Mouse (Mus musculus): ENCODE measurements at regions not wholly inside any gene's neighbourhood (a gene's known extent, or its start where the extent isn't known, plus 50 kb on each side); places are given as distances from the start of the nearest gene placed in this dataset.

DNA sequence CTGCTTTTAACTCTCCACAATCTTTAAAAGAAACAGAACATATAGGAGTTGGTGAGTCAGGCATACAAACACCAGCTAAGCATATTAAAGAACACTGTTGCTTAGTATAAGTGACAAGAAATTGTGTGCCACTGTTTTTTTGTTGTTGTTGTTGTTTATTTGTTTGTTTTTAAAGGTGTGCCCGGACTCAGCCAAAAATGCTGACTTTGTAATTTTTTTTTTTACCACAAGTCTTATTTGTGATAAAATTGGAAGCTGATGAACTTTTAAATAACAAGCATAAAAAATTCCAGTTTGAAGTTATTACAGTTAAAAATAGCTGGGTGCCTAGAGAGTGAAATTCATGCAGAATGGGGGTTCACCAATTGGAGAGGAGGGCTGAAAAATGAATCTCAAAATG lies 363.0 kb upstream of the Zic4 start:
- TF ChIP-seq MYOD1 (IDR thresholded peaks at IDR 0.05; ENCODE audit: control insufficient read depth, insufficient read length, low read depth) (no peak), USF1 (IDR thresholded peaks at IDR 0.05; ENCODE audit: low read depth) (no peak), MAX (IDR thresholded peaks at IDR 0.05) (no peak)
- no peaks in the 10 kb centered on the region for H3K79me3 ChIP-seq (ENCODE audit: low read depth)
- no peaks in the 10 kb centered on the region for H3K36me3 ChIP-seq (ENCODE audit: control insufficient read depth, insufficient read depth)
- no peaks in the 10 kb centered on the region for H3K27me3 ChIP-seq (ENCODE audit: control insufficient read depth, insufficient read depth, insufficient read length)
- no peak overlapping the region for H3K4me3 ChIP-seq (ENCODE audit: insufficient read depth, poor library complexity, severe bottlenecking)
- H3K79me2 ChIP-seq (ENCODE audit: control insufficient read depth, insufficient read depth), result no peaks in the 10 kb centered on the region
- H3ac ChIP-seq (ENCODE audit: control insufficient read depth, insufficient read length, low read depth), result no peak overlapping the region

GRCm38 (mm10) chr9:91004214-91004613 lies 358.0 kb upstream of the Zic4 start:
- TF ChIP-seq CEBPB (IDR thresholded peaks at IDR 0.05; ENCODE audit: low read depth) (no peak), MAX (IDR thresholded peaks at IDR 0.05) (no peak), CTCF (IDR thresholded peaks at IDR 0.05; ENCODE audit: control insufficient read depth, insufficient read depth, insufficient read length) (no peak), MYOD1 (IDR thresholded peaks at IDR 0.05; ENCODE audit: control insufficient read depth, insufficient read length, low read depth) (no peak), USF1 (IDR thresholded peaks at IDR 0.05; ENCODE audit: low read depth) (no peak), FOSL1 (IDR thresholded peaks at IDR 0.05; ENCODE audit: insufficient read depth, low read length, poor library complexity, severe bottlenecking) (no peak), MYOG (IDR thresholded peaks at IDR 0.05; ENCODE audit: control insufficient read depth, extremely low read depth, insufficient read length) (no peak)
- Histone ChIP-seq H3K79me3 (ENCODE audit: low read depth) (no peaks in the 10 kb centered on the region), H3K79me2 (ENCODE audit: control insufficient read depth, insufficient read depth) (no peaks in the 10 kb centered on the region), H3ac (ENCODE audit: control insufficient read depth, insufficient read length, low read depth) (no peak overlapping the region), H3K27me3 (ENCODE audit: control insufficient read depth, insufficient read depth, insufficient read length) (no peaks in the 10 kb centered on the region), H3K4me3 (ENCODE audit: insufficient read depth, poor library complexity, severe bottlenecking) (no peak overlapping the region), H3K36me3 (ENCODE audit: control insufficient read depth, insufficient read depth) (no peaks in the 10 kb centered on the region)

DNA sequence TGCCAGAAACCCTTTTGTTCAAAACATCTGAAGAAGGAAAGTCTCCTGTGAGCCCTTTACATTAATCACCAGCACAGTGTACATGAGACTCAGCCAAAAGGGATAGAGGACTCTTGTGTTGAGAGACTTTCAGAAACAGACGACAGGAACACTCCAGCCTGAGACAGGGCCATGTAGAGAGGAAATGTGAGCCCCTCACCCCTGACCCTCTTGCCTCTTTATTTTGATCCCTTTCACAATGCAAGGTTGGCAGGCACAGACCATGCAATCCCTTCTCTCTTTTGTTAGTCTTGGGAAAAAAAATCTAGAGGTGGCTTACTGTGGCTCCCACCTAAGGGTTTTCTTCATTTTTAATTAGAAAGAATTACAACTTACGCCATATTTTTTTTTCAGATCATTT lies 321.7 kb upstream of the Zic4 start:
- H3K79me2 ChIP-seq (ENCODE audit: control insufficient read depth, insufficient read depth), result no peaks in the 10 kb centered on the region
- H3K27me3 ChIP-seq (ENCODE audit: control insufficient read depth, insufficient read depth, insufficient read length), result no peaks in the 10 kb centered on the region
- no peak overlapping the region for H3ac ChIP-seq (ENCODE audit: control insufficient read depth, insufficient read length, low read depth)
- TF ChIP-seq MYOG (IDR thresholded peaks at IDR 0.05; ENCODE audit: control insufficient read depth, extremely low read depth, insufficient read length), result no peak
- TF ChIP-seq USF1 (IDR thresholded peaks at IDR 0.05; ENCODE audit: low read depth), result no peak
- TF ChIP-seq MYOD1 (IDR thresholded peaks at IDR 0.05; ENCODE audit: control insufficient read depth, insufficient read length, low read depth), result no peak
- no peak for TF ChIP-seq CTCF (IDR thresholded peaks at IDR 0.05; ENCODE audit: control insufficient read depth, insufficient read depth, insufficient read length)
- no peak for TF ChIP-seq CEBPB (IDR thresholded peaks at IDR 0.05; ENCODE audit: low read depth)
- TF ChIP-seq MAX (IDR thresholded peaks at IDR 0.05), result no peak
- no peak for TF ChIP-seq FOSL1 (IDR thresholded peaks at IDR 0.05; ENCODE audit: insufficient read depth, low read length, poor library complexity, severe bottlenecking)
- H3K79me3 ChIP-seq (ENCODE audit: low read depth), result no peaks in the 10 kb centered on the region
- no peak overlapping the region for H3K4me3 ChIP-seq (ENCODE audit: insufficient read depth, poor library complexity, severe bottlenecking)
- no peaks in the 10 kb centered on the region for H3K36me3 ChIP-seq (ENCODE audit: control insufficient read depth, insufficient read depth)

DNA sequence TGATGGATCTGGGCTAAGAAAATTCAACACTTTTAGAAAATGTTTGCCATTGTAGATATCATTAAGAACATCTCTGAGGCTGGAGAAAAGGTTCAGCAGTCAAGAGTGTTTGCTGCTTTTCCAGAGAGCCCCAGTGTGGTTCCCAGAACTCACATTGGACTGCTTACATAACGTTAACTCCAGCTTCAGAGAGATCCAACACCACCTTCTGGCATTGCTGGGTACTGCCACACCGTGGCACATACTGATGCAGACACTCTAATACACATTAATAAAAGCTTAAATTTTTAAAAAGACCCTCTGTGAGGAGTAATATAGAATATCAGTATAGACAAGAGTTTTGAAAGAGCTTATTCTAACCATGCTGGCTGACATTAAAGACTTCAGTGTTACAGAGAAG lies 313.6 kb upstream of the Zic4 start:
- no peak overlapping the region for H3K4me3 ChIP-seq (ENCODE audit: insufficient read depth, poor library complexity, severe bottlenecking)
- TF ChIP-seq FOSL1 (IDR thresholded peaks at IDR 0.05; ENCODE audit: insufficient read depth, low read length, poor library complexity, severe bottlenecking), result no peak
- no peak for TF ChIP-seq MYOD1 (IDR thresholded peaks at IDR 0.05; ENCODE audit: control insufficient read depth, insufficient read length, low read depth)
- TF ChIP-seq MAX (IDR thresholded peaks at IDR 0.05), result no peak
- no peak for TF ChIP-seq USF1 (IDR thresholded peaks at IDR 0.05; ENCODE audit: low read depth)
- TF ChIP-seq CEBPB (IDR thresholded peaks at IDR 0.05; ENCODE audit: low read depth), result no peak
- TF ChIP-seq MYOG (IDR thresholded peaks at IDR 0.05; ENCODE audit: control insufficient read depth, extremely low read depth, insufficient read length), result no peak
- TF ChIP-seq CTCF (IDR thresholded peaks at IDR 0.05; ENCODE audit: control insufficient read depth, insufficient read depth, insufficient read length), result no peak
- no peaks in the 10 kb centered on the region for H3K36me3 ChIP-seq (ENCODE audit: control insufficient read depth, insufficient read depth)
- no peaks in the 10 kb centered on the region for H3K27me3 ChIP-seq (ENCODE audit: control insufficient read depth, insufficient read depth, insufficient read length)
- no peaks in the 10 kb centered on the region for H3K79me3 ChIP-seq (ENCODE audit: low read depth)
- H3K79me2 ChIP-seq (ENCODE audit: control insufficient read depth, insufficient read depth), result no peaks in the 10 kb centered on the region
- H3ac ChIP-seq (ENCODE audit: control insufficient read depth, insufficient read length, low read depth), result no peak overlapping the region

DNA sequence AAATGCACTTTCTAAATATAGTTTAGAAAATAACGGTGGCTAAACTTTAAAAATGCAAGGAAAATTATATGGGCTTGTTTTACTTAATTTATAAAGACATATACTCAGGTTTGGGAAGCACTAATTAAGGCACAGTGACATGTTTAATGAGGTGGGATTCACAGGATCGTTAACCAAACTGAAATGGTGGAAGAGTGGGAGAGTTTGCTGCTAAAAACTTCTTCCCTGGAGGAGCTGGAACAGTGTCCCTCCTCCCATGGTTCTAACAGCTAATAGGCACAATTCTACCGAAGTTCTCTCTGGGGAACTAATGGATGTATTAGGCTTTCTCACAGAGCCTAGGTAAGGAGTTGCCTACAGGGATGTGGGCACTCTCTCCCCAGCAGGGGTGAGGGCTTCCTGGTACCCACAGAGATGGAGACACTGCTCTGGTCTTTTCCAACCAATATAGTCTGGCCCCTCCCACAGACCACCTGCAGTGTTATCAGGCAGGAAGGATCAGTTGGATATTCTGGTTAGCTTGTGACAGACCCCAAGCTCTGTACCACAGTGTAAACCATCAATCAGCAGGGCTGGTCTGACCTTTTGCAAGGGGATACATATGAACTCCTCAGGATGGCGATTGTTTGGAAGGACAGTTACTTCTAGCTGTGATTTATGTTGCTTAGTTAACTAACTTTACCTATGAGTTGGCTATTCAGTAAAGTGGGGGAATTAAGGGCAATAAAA lies 309.0 kb upstream of the Zic4 start:
- H3K36me3 ChIP-seq (ENCODE audit: control insufficient read depth, insufficient read depth), result no peaks in the 10 kb centered on the region
- TF ChIP-seq CEBPB (IDR thresholded peaks at IDR 0.05; ENCODE audit: low read depth) (no peak), MYOD1 (IDR thresholded peaks at IDR 0.05; ENCODE audit: control insufficient read depth, insufficient read length, low read depth) (no peak), USF1 (IDR thresholded peaks at IDR 0.05; ENCODE audit: low read depth) (no peak), MYOG (IDR thresholded peaks at IDR 0.05; ENCODE audit: control insufficient read depth, extremely low read depth, insufficient read length) (no peak), CTCF (IDR thresholded peaks at IDR 0.05; ENCODE audit: control insufficient read depth, insufficient read depth, insufficient read length) (no peak), MAX (IDR thresholded peaks at IDR 0.05) (no peak), FOSL1 (IDR thresholded peaks at IDR 0.05; ENCODE audit: insufficient read depth, low read length, poor library complexity, severe bottlenecking) (no peak)

GRCm38 (mm10) chr9:91059460-91059859 lies 302.8 kb upstream of the Zic4 start:
- H3K36me3 ChIP-seq (ENCODE audit: control insufficient read depth, insufficient read depth), result no peaks in the 10 kb centered on the region
- H3K79me2 ChIP-seq (ENCODE audit: control insufficient read depth, insufficient read depth), result no peaks in the 10 kb centered on the region
- no peaks in the 10 kb centered on the region for H3K27me3 ChIP-seq (ENCODE audit: control insufficient read depth, insufficient read depth, insufficient read length)
- H3K4me3 ChIP-seq (ENCODE audit: insufficient read depth, poor library complexity, severe bottlenecking), result no peak overlapping the region
- no peak overlapping the region for H3ac ChIP-seq (ENCODE audit: control insufficient read depth, insufficient read length, low read depth)
- TF ChIP-seq CEBPB (IDR thresholded peaks at IDR 0.05; ENCODE audit: low read depth) (no peak), USF1 (IDR thresholded peaks at IDR 0.05; ENCODE audit: low read depth) (no peak), CTCF (IDR thresholded peaks at IDR 0.05; ENCODE audit: control insufficient read depth, insufficient read depth, insufficient read length) (no peak), MYOG (IDR thresholded peaks at IDR 0.05; ENCODE audit: control insufficient read depth, extremely low read depth, insufficient read length) (no peak), MAX (IDR thresholded peaks at IDR 0.05) (no peak), FOSL1 (IDR thresholded peaks at IDR 0.05; ENCODE audit: insufficient read depth, low read length, poor library complexity, severe bottlenecking) (no peak), MYOD1 (IDR thresholded peaks at IDR 0.05; ENCODE audit: control insufficient read depth, insufficient read length, low read depth) (no peak)
- H3K79me3 ChIP-seq (ENCODE audit: low read depth), result no peaks in the 10 kb centered on the region

More for the DNA sequence above, 309.0 kb upstream of the Zic4 start:
- Histone ChIP-seq H3K4me3 (ENCODE audit: insufficient read depth, poor library complexity, severe bottlenecking) (no peak overlapping the region), H3K79me2 (ENCODE audit: control insufficient read depth, insufficient read depth) (no peaks in the 10 kb centered on the region), H3ac (ENCODE audit: control insufficient read depth, insufficient read length, low read depth) (no peak overlapping the region), H3K79me3 (ENCODE audit: low read depth) (no peaks in the 10 kb centered on the region), H3K27me3 (ENCODE audit: control insufficient read depth, insufficient read depth, insufficient read length) (no peaks in the 10 kb centered on the region)
